Mouse (Mus musculus) 416B (cell line): ENCODE data around the gene Tpx2.

Experiments used
- DNase-seq: peaks from one replicate; pipeline ENCODE4 v3.0.0; 2011; ENCODE audit warnings: low read depth

The Tpx2 gene

DNA sequence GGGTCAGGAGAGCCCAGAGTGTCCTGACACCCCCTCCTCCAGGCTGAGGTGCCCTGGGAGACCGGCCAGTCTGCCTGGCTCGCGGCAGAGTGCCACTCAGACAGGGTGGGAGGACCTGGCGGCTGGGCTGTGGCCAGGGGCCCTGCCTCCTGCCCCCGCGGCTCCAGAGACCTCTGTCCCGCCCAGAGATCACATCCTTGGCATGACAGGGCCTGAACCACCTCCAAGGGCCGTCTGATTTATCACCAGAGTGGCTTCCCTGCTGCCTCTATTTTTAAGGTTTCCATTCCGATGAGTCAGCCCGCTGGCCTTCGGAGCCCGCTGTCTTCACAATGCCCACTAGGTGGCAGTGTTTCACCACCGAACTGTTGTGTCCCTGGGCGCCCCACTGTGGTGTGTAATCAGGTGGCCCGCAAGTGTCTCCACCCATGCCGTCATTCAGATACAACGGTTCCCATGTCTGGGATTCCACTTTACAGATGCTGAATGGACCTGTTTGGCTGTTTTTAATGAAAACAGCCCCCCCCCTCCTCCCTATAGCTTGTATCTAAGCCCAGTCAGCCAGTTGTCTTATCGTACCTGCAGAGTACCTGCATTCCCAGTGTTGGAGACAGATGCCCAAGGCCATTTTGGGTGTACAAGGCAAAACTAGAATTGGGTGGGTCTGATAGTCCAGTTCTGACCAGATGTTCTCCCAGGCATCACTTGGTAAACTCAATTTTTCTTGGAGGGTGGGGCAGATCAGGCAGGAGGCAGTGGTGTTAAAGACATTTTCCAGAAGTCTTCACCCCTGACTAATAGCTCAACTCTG is 66.8 kb downstream of the Tpx2 start:
- DNase-seq = peak; percentile 91

DNA sequence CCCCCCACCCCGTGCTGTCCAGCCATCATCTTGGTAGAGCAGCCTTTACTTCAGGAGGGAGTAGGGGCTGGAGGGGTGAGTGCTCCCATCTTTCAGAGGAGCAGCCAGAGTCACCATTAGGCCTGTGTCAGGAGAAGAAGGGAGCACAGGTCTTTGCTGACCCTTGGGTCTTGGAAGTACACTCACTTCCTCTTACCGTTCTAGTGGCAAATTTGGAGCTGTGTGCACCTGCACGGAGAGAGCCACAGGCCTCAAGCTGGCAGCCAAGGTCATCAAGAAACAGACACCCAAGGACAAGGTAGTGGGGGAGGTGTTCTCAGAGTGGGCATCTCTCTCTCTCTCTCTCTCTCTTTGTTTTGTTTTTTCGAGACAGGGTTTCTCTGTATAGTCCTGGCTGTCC is 67.7 kb downstream of the Tpx2 start:
- no peak for DNase-seq

DNA sequence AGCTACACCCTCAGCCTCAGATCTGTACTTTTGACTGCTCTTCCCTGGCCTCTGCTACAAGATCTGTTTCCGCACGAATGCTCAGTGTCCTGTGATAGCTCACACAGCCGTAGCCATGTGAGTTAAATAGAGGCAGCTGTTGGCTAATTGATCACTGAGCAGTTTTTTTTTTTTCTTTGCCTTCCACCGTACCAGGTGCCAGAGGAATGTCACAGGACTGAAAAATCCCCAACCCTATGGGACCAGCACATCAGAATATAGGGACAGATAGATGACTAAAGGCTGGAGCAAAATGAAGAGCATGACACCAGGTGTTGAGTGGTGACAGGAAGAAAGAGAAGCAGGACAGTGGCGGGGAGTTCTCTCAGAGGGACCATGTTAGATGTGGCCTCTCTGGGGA is 68.3 kb downstream of the Tpx2 start:
- DNase-seq = no peak

DNA sequence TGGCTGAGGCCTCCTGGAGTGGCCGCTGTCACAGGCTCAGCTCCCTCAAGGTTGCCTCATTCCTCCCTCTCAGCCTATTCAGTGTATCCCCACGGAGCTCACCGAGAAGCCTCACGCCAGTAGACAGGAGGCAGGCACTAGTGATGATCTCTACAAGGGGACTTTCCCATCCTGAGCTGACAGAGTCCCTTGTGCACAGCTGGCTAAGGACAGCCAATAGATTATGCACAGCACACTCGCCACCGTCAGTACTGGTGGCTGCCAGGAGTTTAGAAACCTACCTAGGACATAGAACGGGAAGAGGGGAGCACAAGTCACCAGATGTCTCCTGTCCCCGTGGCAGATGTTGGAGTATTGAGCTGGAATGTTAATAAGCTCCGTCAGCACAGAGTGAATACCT is 69.9 kb downstream of the Tpx2 start:
- DNase-seq = no peak

DNA sequence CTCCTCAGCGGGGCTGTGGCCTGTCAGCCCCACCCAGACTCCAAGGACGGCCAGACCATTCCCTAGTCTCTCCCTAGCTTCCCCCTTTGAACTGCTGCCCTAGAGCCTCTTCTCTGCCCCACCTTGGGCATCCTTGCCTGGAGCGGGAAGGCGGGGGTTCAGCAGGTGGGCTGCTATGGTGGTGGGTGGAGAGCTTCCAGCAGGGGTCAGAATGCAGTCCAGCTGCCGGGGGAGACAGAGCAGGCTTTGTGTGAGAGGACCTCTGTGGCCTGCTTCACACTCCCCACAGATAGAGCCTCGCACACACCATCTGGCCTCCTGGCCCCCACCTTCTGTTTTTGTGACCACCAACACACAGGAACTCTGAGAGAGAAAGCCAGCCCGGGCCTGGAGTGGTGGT is 74.6 kb downstream of the Tpx2 start:
- no peak for DNase-seq

DNA sequence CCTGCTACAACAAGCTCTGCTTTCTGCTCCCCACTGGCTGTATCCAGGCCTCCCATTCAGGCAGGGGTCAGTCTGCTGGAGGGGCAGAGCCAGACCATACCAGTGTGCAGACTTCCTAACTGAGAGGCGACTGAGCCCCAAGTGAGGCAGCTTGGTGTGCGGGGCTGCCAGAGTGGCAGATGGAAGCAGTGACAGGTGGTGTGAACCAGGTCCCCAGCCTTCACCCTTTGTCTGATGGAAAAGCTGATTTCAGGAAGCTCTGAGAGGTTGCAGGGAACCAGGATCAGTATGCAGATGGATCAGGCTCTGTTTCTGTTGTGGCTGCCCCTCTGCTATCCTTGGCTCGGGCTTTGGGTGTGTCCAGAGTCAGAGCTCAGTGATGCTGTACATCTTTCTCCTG is 75.9 kb downstream of the Tpx2 start:
- no peak for DNase-seq

DNA sequence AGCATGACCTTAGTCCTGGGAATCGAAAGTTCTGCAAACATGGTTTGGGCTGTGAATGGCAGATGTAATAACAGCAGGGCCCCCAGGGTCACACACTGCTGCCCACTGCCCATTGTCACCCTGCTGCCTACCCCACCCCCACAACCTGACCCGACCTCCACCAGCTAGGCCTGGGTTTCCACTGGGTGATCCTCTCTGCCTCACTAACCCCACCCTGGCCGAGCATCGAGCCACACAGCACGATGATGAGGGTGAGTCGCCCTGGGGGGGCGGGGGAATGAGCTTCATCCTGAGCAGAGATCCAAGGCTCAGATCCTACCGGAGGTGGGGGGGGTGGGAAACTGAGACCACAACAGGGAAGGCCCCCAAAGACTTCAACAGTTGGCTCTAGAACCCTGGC is 76.4 kb downstream of the Tpx2 start:
- DNase-seq = no peak

DNA sequence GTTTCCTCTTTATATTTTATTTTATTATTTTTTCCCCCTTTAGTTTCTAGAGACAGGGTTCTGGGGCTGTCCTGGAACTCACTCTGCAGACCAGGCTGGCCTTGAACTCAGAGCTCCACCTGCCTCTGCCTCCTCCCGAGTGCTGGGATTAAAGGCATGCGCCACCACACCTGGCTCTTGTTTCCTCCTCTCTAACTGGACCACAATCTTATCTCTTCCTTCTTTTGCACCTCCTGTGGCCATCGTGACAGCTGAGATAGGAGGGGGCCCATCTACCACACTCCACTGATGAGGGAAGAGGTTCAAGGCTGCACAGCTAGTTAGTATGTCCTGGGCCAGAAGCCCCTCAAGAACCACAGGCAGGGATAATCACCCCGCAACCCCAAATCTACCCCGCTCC is 76.8 kb downstream of the Tpx2 start:
- DNase-seq = peak; percentile 87

DNA sequence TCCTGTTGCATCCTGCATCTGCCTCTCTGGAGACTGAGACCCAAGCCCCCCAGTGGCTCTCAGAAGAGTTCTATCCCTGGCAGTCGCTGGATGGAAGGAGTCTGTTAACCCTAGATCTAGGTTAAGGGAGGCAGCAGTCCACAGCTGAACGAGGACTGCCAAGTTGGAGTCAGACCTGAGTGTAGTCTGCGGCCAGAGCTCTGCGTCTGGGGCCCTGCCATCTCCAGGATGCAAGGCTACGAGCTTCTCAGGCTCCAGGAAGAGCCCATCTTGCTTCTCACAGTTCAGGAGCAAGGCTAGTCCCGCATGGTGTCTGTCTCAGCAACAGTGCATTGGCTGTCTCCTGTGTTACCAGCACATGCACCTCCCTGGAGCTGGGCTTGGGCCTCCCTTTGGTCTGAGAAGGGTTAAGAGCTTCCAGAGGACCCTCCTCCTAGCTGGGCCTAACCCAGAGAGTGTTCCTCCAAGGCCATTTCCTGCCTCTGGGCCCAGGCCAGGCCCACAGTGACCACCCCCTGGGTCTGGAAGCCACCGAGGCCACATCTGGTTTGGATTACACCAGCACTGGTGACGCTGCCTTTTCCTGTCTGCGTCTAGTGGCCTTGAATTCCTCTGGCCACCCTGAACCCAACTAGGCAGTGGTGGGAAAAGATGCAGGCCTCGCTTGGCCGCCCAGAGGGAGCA is 77.6 kb downstream of the Tpx2 start:
- DNase-seq = peak; percentile 97

DNA sequence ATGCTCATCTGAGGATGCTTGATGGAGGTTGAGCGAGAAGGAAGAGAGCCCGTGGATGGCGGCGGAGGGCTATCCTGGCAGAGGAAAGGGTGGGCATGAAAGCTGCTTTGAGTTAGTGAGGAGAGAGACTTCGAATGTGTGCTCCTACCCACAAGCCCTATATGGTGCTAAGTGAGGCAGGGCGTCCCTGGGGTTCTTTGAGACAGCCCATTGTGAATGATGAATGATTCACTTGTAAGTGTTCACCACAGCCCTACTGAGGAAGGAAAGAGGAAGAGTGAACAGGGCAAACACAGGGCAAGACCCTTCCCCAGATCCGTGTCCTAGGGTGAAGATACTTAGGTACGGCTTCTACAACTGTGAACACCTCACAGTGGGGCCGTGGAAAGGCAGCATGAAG is 79.1 kb downstream of the Tpx2 start:
- peak; percentile 88 for DNase-seq

DNA sequence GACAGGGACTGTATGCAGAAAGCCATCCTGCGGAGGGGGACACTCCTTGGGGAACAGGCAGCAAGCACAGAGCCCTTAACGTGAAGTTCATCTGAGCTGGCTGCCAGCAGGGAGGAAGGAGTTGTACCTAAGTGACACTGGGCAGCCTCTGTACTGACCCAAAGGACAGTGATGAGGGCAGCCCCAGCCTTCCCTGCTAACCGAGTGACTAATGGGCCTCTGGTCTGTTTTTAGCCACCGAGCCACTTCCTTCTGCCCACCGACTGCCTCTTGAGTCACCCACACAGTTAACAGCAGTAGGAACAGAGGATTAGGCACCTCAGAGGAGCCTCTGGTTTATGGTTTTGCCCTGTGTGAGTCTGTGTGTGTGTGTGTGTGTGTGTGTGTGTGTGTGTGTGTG is 79.6 kb downstream of the Tpx2 start:
- DNase-seq = peak; percentile 97

DNA sequence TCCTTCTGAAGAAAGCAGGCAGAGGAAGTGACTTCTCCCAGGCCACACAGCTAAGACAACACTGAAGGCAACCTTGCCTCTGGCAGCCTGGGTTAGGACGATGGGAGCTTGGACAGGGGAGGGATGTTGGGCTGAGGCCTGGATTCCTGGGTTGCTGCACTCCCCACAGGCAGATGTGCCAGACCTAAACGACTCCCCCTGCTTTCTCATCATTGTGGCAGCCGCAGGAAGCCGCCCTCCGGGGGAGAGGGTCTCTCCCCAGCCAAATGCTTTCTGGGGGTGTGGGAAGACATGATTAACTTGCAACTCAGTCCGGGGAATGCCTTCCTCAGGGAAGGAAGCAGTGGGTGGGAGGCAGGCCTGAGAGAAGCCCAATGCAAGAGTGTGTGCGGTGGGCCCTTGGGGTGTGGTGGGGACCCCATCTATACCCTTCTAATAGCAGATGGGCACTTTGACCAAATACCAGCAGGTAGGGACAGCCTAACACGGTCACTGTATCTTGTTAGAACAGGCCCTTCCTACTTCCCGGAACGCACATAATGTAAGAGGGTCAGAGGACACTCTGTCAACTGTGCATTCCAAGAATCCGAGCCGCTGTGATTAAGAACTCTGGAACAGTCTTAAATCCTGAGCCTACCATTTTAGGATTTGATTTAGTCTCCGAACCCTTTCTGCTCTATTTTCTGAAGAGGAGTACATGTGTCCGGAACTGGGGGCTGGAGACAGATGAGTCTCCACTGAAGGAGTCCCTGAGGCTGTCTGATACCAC is 80.6 kb downstream of the Tpx2 start:
- no peak for DNase-seq

DNA sequence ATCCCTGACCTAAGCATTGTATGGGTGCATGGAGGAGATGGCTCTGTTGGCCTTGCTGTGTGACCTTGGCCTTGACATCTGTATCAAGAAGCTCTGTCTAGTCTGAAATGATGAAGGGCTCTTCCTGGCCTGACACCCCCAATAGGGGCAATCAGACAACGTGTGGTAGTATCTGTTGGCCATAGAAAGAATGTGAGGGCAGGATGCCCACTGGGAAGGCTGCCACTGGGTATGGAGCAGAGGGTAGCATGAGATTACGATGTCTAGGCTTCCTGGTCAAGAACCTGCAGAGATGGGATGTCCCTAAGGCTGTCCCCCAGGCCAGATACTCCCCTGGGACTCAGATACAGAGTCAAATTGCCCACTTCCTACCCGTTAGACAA is 81.2 kb downstream of the Tpx2 start:
- no peak for DNase-seq

DNA sequence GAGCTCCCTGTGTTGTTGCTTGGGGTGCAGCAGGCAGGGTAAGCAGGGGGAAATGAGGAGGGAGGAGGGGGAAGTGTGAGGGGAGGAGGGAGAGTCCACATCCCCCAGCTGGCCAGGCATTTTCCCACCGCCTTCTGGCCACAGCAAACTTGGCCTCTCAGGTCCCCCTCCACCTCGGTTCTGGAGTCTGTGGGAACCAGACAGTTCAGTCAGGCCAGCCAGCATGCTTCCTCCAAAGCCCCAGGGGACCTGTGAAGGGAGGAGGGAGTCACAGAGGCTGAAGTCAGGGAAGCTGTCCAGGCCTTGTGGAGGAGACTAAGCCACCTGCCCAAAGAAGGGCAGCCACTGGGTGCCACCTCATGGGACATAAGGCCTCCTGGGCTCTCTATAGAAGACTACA is 82.5 kb downstream of the Tpx2 start:
- no peak for DNase-seq

DNA sequence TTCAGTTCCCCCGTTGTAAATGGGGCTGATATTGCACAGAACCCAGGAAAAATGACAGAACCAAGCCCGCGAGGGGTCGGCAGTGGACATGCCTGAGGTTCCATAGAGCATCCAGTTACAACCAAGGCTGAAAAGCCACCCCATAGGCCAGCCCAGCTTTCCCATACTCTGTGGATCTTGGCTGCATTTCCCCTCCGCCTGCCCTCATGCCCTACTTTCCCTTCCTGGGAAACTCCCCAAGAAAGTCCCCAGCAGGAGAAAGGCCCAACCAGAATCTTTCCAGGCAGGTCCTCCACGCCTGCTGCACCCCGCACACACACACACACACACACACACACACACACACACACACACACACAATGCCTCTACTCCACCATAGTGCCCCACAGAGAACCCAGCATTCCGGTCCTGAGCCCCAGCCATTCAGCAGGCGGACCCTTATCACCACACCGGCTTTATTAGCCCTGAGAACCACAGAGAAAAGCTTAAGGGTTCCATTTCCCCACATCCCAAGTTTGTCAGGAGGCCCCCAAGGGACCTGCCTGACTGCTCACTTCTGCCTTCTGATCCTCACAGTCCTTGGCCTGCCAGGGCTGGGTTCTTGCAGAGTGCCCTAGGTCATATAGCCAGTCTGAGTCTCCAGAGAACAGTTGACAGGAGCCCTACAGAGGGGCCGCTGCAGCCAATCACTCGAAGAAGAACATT is 83.8 kb downstream of the Tpx2 start:
- peak; percentile 60 for DNase-seq

DNA sequence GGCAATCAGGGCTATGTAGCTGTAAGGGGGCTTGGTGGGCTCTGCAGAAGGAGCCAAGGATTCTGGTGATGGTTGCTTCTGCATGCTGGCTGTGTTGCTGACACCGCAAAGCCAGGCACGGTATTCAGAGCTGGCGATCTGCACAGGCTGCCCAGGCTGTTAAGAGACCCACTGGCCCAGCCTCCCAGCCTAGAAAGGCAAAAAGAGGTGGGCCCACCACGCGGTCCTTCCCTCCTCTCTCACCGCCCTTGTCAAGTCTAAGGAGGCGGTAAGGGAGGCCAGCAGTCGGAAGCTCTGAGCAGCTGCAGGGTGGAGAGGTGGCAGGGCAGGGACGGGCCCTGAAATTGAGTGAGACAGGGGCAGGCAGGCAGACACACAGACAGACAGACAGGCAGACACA is 85.3 kb downstream of the Tpx2 start, which contains the start of gene Foxs1:
Foxs1 (minus strand) TSS at position 161 of the 400 bp plus-strand sequence.
- peak; percentile 96 for DNase-seq

DNA sequence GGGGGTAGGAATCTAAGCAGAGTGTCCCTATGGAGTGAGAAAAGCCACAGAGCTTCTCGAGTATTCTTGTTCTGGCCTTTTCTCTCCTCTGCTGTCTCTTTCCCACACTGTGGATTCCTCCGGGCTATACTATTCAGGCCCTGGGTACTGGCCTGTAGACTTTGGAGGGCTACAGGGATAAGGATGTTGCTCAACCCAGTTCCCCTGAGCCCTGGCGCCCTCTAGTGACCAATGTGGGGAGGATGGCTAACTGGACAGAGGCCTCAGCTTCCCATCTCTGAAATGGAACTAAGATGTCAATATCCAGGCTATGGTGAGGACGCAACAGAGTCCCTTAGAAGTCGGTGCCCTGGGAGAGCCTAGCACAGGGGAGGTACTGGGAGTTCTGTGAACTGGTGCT is 85.8 kb downstream of the Tpx2 start:
- DNase-seq = peak; percentile 93

DNA sequence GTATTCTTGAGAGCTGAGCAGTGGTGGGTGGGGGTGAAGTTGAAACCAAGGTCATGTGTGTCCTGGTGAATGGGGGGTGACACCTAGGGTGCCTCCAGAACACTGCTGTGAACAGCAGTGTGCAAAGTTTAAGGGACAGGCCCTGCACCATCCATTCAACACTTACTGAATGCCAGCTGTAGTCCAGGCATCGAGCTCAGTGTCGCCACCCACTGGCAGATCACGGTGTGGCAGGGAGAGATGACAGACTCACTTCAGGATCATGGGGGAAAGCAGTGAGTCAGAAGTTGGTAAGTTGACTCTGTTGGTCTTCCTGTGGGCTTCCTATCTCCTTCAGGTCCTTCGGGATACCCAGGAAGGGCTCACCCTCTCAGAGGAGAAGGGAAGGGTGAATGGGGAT is 92.1 kb downstream of the Tpx2 start:
- DNase-seq = peak; percentile 80

DNA sequence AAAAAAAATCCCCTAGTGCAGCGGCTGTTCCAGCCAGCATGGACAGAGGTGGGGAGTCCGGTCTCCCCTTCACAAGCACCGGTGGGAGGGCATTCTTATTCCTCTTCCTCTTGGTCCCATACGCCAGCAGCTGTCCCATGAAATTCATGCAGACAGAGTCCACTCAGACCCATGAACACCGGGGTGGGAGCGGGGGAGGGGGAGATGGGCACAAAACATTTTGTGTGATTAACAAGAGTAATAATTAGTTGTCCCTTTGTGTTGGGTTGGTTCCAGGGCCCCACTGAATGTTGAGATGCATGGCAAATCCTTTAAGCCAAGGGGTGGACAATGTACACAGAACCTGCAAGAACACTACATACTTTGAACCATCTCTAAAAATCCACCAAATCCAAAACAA is 93.3 kb downstream of the Tpx2 start:
- no peak for DNase-seq

DNA sequence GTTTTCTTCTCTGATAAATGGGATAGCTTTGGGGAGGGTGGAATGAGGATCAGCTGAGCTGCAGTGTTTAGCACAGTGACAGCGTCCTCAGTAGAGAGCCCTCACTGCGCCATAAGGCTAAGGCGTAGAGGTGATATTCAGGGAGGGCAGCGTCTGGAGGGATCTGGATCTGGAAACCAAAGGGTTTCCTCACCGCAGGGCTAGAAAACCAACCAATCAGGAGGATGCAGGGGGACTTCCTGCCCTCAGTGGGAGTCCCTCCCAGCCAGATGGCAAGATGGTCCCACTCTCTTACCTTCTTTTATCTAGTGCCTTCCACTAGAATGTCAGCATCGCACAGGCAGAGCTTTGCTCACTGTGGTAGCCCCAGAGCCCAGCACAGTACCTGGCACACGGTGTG is 94.0 kb downstream of the Tpx2 start:
- no peak for DNase-seq

DNA sequence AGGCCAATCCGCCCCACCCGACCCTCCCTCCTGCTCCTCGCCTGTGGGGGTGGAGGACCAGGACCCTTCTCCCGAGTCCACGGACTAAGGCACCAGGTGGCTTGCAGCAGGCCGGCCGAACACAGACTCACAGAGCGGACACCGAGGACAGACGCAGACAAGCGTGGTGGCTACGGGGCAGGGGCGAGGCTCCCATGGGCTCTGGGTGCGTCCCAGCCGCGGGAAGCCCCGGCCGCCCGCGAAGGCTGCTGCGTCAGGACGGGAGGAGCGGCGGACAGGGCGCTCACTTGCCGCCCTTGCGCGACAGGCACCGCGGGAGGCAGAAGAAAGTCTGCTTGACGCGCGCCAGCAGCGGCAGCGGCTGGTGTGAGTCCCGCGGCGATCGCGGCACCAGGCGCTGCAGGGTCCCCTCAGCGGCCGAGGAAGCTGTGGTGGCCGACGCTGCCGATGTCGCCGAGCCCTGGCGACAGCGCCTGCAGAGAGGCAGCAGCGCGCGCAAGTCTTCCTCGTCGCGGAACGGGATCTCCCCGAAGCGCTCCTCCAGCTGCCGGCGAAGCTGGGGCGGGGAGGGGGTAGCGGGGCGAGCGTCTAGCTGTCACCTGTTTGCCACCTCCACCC is 95.2 kb downstream of the Tpx2 start:
- no peak for DNase-seq

DNA sequence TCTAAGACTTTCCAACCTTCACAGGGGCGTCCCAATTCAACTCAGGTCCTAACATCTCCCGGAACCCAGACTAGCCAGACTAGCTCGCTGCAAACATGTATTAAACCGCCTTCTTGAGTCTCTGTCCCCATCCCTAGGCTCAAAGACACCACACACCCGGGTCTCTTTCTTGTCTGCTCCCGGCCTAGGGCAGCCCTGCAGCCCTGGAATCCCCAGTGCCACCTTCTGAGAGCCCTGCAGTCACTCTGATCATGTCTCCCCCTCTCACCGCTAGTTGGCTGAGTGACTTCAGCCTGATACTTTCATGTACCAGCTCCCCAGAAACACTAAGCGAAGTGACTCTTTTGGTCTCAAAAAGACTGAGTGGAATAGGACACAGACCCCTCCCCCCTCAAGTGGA is 95.8 kb downstream of the Tpx2 start:
- no peak for DNase-seq
